Mouse (Mus musculus): Measurements from ENCODE around the gene Fshr. TPM values are rescaled to one million over a fixed set of nuclear protein-coding genes. Genes with fewer than 3 reads are reported as not detected.

The Fshr gene
- total RNA-seq (2023) = not detected

DNA sequence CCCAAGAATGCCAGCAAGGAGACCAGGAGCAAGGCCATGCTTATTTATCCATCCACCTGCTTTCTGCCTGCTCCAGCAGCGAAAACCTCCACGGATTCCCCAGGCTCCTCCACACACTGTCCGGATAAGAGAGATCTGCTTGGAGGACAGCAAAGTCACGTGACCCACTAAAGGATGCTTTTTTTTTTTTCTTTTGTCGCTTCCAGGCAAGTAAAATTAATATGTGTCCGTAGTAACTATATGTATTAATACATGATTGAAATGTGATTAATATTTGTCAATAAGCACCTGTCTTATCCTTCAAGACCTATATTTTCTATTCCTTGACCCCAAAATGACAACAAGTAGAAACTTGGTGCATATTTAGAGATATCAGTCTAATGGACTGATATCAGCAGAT is at the start of gene Fshr:
TSS of gene Fshr (minus strand) at position 101 of the 400 bp plus-strand sequence.

